Mouse (Mus musculus): ENCODE data around the gene Tmem265. TPM values are rescaled to one million over a fixed set of nuclear protein-coding genes. Genes with fewer than 3 reads are reported as not detected.

The Tmem265 gene
- polyA plus RNA-seq, 1 experiment from 2014 or later: 3.8 TPM

- H3K9me3 ChIP-seq (ENCODE audit: control insufficient read depth): no peaks in the 10 kb centered on the region
- no peak overlapping the region for H3K9ac ChIP-seq (ENCODE audit: low read depth, low read length)
- peaks cover 74% of the 10 kb centered on the region for H3K36me3 ChIP-seq (ENCODE audit: control insufficient read depth, insufficient read depth)
- TF ChIP-seq CTCF (IDR thresholded peaks at IDR 0.05; ENCODE audit: low read depth): no peak
- no peak overlapping the region for H3K27ac ChIP-seq (ENCODE audit: low read depth, low read length)
- 88% methylated on average over 14 of the region's 14 CpGs for WGBS
- H3K4me1 ChIP-seq (replicated peaks; ENCODE audit: control insufficient read depth, insufficient read depth, low read length): no peaks in the 10 kb centered on the region
- no peak overlapping the region for H3K4me3 ChIP-seq (ENCODE audit: low read depth, low read length)
- H3K4me2 ChIP-seq (replicated peaks; ENCODE audit: low read depth): no peak overlapping the region
- ATAC-seq: no peak
- H3K27me3 ChIP-seq (replicated peaks; ENCODE audit: control insufficient read depth, insufficient read depth, low read length): no peaks in the 10 kb centered on the region
Observed at GRCm38 (mm10) chr7:127592575-127592974, 31.4 kb downstream of the Tmem265 start.

GRCm38 (mm10) chr7:127596747-127597146 lies 35.6 kb downstream of the Tmem265 start:
- Histone ChIP-seq H3K4me2 (replicated peaks; ENCODE audit: low read depth) (no peak overlapping the region), H3K9me3 (ENCODE audit: control insufficient read depth) (no peaks in the 10 kb centered on the region), H3K9ac (ENCODE audit: low read depth, low read length) (no peak overlapping the region), H3K27ac (ENCODE audit: low read depth, low read length) (no peak overlapping the region; the same call in 1 of the 2 replicates), H3K27me3 (replicated peaks; ENCODE audit: control insufficient read depth, insufficient read depth, low read length) (no peaks in the 10 kb centered on the region), H3K4me3 (ENCODE audit: low read depth, low read length) (no peak overlapping the region), H3K4me1 (replicated peaks; ENCODE audit: control insufficient read depth, insufficient read depth, low read length) (no peaks in the 10 kb centered on the region), H3K36me3 (ENCODE audit: control insufficient read depth, insufficient read depth) (peaks cover 98% of the 10 kb centered on the region)
- ATAC-seq: no peak
- 95% methylated on average over 17 of the region's 17 CpGs for WGBS
- TF ChIP-seq CTCF (IDR thresholded peaks at IDR 0.05; ENCODE audit: low read depth): no peak

- H3K36me3 ChIP-seq (ENCODE audit: control insufficient read depth, insufficient read depth): peaks cover 80% of the 10 kb centered on the region
Observed at GRCm38 (mm10) chr7:127600612-127601011, 39.4 kb downstream of the Tmem265 start.

GRCm38 (mm10) chr7:127601735-127602134 lies 40.5 kb downstream of the Tmem265 start:
- ATAC-seq: no peak
- Histone ChIP-seq H3K9ac (ENCODE audit: low read depth, low read length) (no peak overlapping the region), H3K36me3 (ENCODE audit: control insufficient read depth, insufficient read depth) (peaks cover 68% of the 10 kb centered on the region), H3K9me3 (ENCODE audit: control insufficient read depth) (no peaks in the 10 kb centered on the region), H3K27me3 (replicated peaks; ENCODE audit: control insufficient read depth, insufficient read depth, low read length) (no peaks in the 10 kb centered on the region), H3K27ac (ENCODE audit: low read depth, low read length) (no peak overlapping the region), H3K4me2 (replicated peaks; ENCODE audit: low read depth) (no peak overlapping the region), H3K4me3 (ENCODE audit: low read depth, low read length) (no peak overlapping the region), H3K4me1 (replicated peaks; ENCODE audit: control insufficient read depth, insufficient read depth, low read length) (no peaks in the 10 kb centered on the region)
- 0 out of 2 replicates have a peak, but pooled peaks have one; percentile 3 for TF ChIP-seq CTCF (IDR thresholded peaks at IDR 0.05; ENCODE audit: low read depth)
- WGBS: 71% methylated on average over 4 of the region's 4 CpGs

More at GRCm38 (mm10) chr7:127600612-127601011, 39.4 kb downstream of the Tmem265 start:
- Histone ChIP-seq H3K9me3 (ENCODE audit: control insufficient read depth) (no peaks in the 10 kb centered on the region), H3K27me3 (replicated peaks; ENCODE audit: control insufficient read depth, insufficient read depth, low read length) (no peaks in the 10 kb centered on the region), H3K4me3 (ENCODE audit: low read depth, low read length) (no peak overlapping the region), H3K9ac (ENCODE audit: low read depth, low read length) (no peak overlapping the region), H3K4me1 (replicated peaks; ENCODE audit: control insufficient read depth, insufficient read depth, low read length) (no peaks in the 10 kb centered on the region), H3K27ac (ENCODE audit: low read depth, low read length) (no peak overlapping the region), H3K4me2 (replicated peaks; ENCODE audit: low read depth) (no peak overlapping the region)
- no peak for ATAC-seq
- no peak for TF ChIP-seq CTCF (IDR thresholded peaks at IDR 0.05; ENCODE audit: low read depth)
- WGBS: 94% methylated on average over 7 of the region's 7 CpGs

- H3K36me3 ChIP-seq (ENCODE audit: control insufficient read depth, insufficient read depth): peaks cover 58% of the 10 kb centered on the region
- TF ChIP-seq CTCF (IDR thresholded peaks at IDR 0.05; ENCODE audit: low read depth): no peak
- ATAC-seq: no peak
Observed at GRCm38 (mm10) chr7:127602903-127603302, 41.7 kb downstream of the Tmem265 start.

GRCm38 (mm10) chr7:127604256-127604655 lies 43.1 kb downstream of the Tmem265 start:
- no peaks in the 10 kb centered on the region for H3K27me3 ChIP-seq (replicated peaks; ENCODE audit: control insufficient read depth, insufficient read depth, low read length)

More at GRCm38 (mm10) chr7:127602903-127603302, 41.7 kb downstream of the Tmem265 start:
- 94% methylated on average over 2 of the region's 2 CpGs for WGBS
- no peaks in the 10 kb centered on the region for H3K27me3 ChIP-seq (replicated peaks; ENCODE audit: control insufficient read depth, insufficient read depth, low read length)
- H3K4me2 ChIP-seq (replicated peaks; ENCODE audit: low read depth): no peak overlapping the region
- no peaks in the 10 kb centered on the region for H3K9me3 ChIP-seq (ENCODE audit: control insufficient read depth)
- H3K4me1 ChIP-seq (replicated peaks; ENCODE audit: control insufficient read depth, insufficient read depth, low read length): no peaks in the 10 kb centered on the region
- no peak overlapping the region for H3K27ac ChIP-seq (ENCODE audit: low read depth, low read length)
- H3K4me3 ChIP-seq (ENCODE audit: low read depth, low read length): no peak overlapping the region
- H3K9ac ChIP-seq (ENCODE audit: low read depth, low read length): no peak overlapping the region

GRCm38 (mm10) chr7:127607150-127607549 lies 46.0 kb downstream of the Tmem265 start:
- Histone ChIP-seq H3K9ac (ENCODE audit: low read depth, low read length) (no peak overlapping the region), H3K9me3 (ENCODE audit: control insufficient read depth) (no peaks in the 10 kb centered on the region), H3K4me2 (replicated peaks; ENCODE audit: low read depth) (no peak overlapping the region), H3K27ac (ENCODE audit: low read depth, low read length) (no peak overlapping the region), H3K36me3 (ENCODE audit: control insufficient read depth, insufficient read depth) (peaks cover 58% of the 10 kb centered on the region), H3K4me1 (replicated peaks; ENCODE audit: control insufficient read depth, insufficient read depth, low read length) (no peaks in the 10 kb centered on the region), H3K27me3 (replicated peaks; ENCODE audit: control insufficient read depth, insufficient read depth, low read length) (no peaks in the 10 kb centered on the region), H3K4me3 (ENCODE audit: low read depth, low read length) (no peak overlapping the region)
- WGBS: 75% methylated on average over 6 of the region's 6 CpGs
- no peak for TF ChIP-seq CTCF (IDR thresholded peaks at IDR 0.05; ENCODE audit: low read depth)
- no peak for ATAC-seq

More at GRCm38 (mm10) chr7:127604256-127604655, 43.1 kb downstream of the Tmem265 start:
- H3K4me3 ChIP-seq (ENCODE audit: low read depth, low read length): no peak overlapping the region
- no peak for TF ChIP-seq CTCF (IDR thresholded peaks at IDR 0.05; ENCODE audit: low read depth)
- peaks cover 58% of the 10 kb centered on the region for H3K36me3 ChIP-seq (ENCODE audit: control insufficient read depth, insufficient read depth)
- no peaks in the 10 kb centered on the region for H3K9me3 ChIP-seq (ENCODE audit: control insufficient read depth)
- no peaks in the 10 kb centered on the region for H3K4me1 ChIP-seq (replicated peaks; ENCODE audit: control insufficient read depth, insufficient read depth, low read length)
- H3K27ac ChIP-seq (ENCODE audit: low read depth, low read length): no peak overlapping the region
- ATAC-seq: no peak
- H3K9ac ChIP-seq (ENCODE audit: low read depth, low read length): no peak overlapping the region
- no peak overlapping the region for H3K4me2 ChIP-seq (replicated peaks; ENCODE audit: low read depth)
- WGBS: 91% methylated on average over 10 of the region's 10 CpGs
